ENCODE assay signal across 9 mouse cellular contexts in the genomic region with DNA sequence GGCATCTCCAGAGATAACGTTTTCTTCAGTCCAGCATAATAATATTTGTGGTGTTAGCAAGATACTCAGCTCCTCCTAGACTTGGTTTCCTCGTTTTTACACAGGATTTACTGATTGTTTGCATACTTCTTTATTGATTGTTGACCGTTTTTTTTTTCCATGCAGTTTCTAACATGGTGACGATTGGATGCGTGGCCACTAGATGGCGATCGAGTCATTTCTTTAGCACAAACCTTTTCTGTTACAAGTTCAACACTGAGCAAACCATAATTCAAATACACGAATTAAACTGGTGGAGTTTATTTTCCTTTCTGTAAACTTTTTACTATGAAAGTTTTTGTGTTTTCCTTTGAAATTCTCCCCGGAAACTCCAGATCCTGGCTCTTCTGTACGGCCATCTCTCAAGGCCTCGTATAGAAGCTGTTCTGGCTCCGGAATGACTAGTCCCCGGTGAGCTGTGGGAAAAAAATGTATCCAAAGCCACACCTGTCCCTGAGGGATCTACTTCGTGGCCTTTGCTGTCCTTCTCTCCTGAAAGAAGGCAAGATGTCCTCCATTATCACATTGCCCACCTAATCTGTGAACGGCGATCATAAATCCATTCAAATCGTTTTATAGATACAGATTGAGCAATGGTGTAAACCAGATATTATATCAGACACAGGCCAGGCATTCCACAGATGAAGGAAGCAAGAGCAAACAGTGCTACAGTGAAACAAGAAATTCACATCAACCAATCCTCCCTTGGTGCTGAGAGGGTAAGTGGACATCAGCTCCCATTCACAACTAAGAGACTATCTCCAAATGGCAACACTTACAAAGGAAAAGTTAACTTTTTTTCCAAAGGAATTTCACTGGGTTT. TPM values are rescaled to one million over a fixed set of nuclear protein-coding genes. Genes with fewer than 3 reads are reported as not detected.
DNase-seq lines count a peak whose midpoint lies in the region; ATAC-seq and TF ChIP-seq lines count a peak whose summit lies in the region.
"Had no signal": no experiment of that assay in that cellular context is flagged by ENCODE, and none has a peak within 500 bp of the region (broad histone marks: within the 10 kb centered on the region; RNA-seq: fewer than 3 reads in every experiment).

No protein-coding gene starts in this region.

- H3K4me1 ChIP-seq in lung, embryonic 16.5 days (replicated peaks; ENCODE audit: control insufficient read depth, insufficient read depth, low read length): no peaks in the 10 kb centered on the region; the same call in 1 of the 2 replicates

- H3K27ac ChIP-seq in gastrocnemius, adult 2 months: no peak overlapping the region
- H3K27ac ChIP-seq in lung, embryonic 16.5 days (ENCODE audit: low read length): no peak overlapping the region

- intact Hi-C loops in gastrocnemius, adult 2 months (cut with DNase I): loop anchor here (1.0 to 5.0 kb wide), 5 partner anchors 29 to 355 kb away; a partner anchor contains a TSS

- no peaks in the 10 kb centered on the region for H3K27me3 ChIP-seq in lung, embryonic 16.5 days (ENCODE audit: control insufficient read depth, insufficient read depth, low read depth, low read length)

- DNase-seq in CD4-positive, CD25-positive, alpha-beta regulatory T cell, adult 2 months (ENCODE audit: low read depth, low spot score): peak; percentile 89
- DNase-seq in Muller cell, postnatal 12 days (ENCODE audit: inconsistent ontology term): peak; percentile 46
- DNase-seq in cerebellum, adult 8-10 months: peak; percentile 62
- peak; percentile 69 for DNase-seq in gastrocnemius, adult 2 months
- DNase-seq in kidney, postnatal 14 days: peak; percentile 70
- DNase-seq in right cerebral cortex, adult 18-20 months: peak; percentile 45
- peak; percentile 60 for DNase-seq in urinary bladder, postnatal 25 days (ENCODE audit: low spot score)

- 0 out of 2 replicates have a peak, but pooled peaks have one; percentile 52 for ATAC-seq in lung, embryonic 16.5 days (ENCODE audit: low read depth)

- TF ChIP-seq CTCF in gastrocnemius, adult 2 months (IDR thresholded peaks at IDR 0.05): peak; percentile 79

- H3K4me2 ChIP-seq in lung, embryonic 16.5 days (ENCODE audit: low read depth, low read length): 0 out of 2 replicates have a peak overlapping the region, but pooled peaks have one; percentile 29

- WGBS in lung, embryonic 16.5 days: 26% methylated on average over 17 of the region's 17 CpGs

- no peaks in the 10 kb centered on the region for H3K36me3 ChIP-seq in lung, embryonic 16.5 days (ENCODE audit: control insufficient read depth, insufficient read depth, low read length)

- peak overlapping the region; percentile 55 for H3K4me3 ChIP-seq in gastrocnemius, adult 2 months
- no peak overlapping the region for H3K4me3 ChIP-seq in lung, embryonic 16.5 days (ENCODE audit: low read length)

- H3K9ac ChIP-seq in lung, embryonic 16.5 days (ENCODE audit: low read length): no peak overlapping the region

- H3K9me3 ChIP-seq in lung, embryonic 16.5 days (ENCODE audit: control insufficient read depth, low read length): no peaks in the 10 kb centered on the region

RNA-seq across cellular contexts. Expression of a gene that starts 12.3 kb away (rescaled TPM):
- total RNA-seq in gastrocnemius, adult 2 months (2021): not detected
- not detected in 2 replicates for polyA plus RNA-seq in lung, embryonic 16.5 days (2015; fragmentation: Nextera tagmentation; extraction: Ambion mirVana)
- polyA plus RNA-seq: large intestine, adult 2 months had no signal

RNA-seq across cellular contexts. Expression of a gene that starts 18.3 kb away (rescaled TPM):
- 10 to 100 TPM; 36.9 to 64.3 TPM for total RNA-seq in gastrocnemius, adult 2 months (2021)
- 47.7 and 52.5 TPM in 2 replicates for polyA plus RNA-seq in lung, embryonic 16.5 days (2015; fragmentation: Nextera tagmentation; extraction: Ambion mirVana)

RNA-seq across cellular contexts. Expression of a gene that starts 34.3 kb away (rescaled TPM):
- under 1 TPM in 1 of 2 experiments, not detected in 1; 0.33 TPM for total RNA-seq in gastrocnemius, adult 2 months (2021)
- 6.7 and 6.9 TPM in 2 replicates for polyA plus RNA-seq in lung, embryonic 16.5 days (2015; fragmentation: Nextera tagmentation; extraction: Ambion mirVana)

RNA-seq across cellular contexts. Expression of a gene that starts 37.3 kb away (rescaled TPM):
- total RNA-seq in gastrocnemius, adult 2 months (2021): 1 to 10 TPM; 5.0 to 6.1 TPM
- 67.9 and 71.4 TPM in 2 replicates for polyA plus RNA-seq in lung, embryonic 16.5 days (2015; fragmentation: Nextera tagmentation; extraction: Ambion mirVana)

RNA-seq across cellular contexts. Expression of a gene that starts 59.0 kb away (rescaled TPM):
- 100 to 1,000 TPM; 126 to 170 TPM for total RNA-seq in gastrocnemius, adult 2 months (2021)
- polyA plus RNA-seq in lung, embryonic 16.5 days (2015; fragmentation: Nextera tagmentation; extraction: Ambion mirVana): 0.15 and 0.19 TPM in 2 replicates
